Mouse (Mus musculus): ENCODE measurements at regions not wholly inside any gene's neighbourhood (a gene's known extent, or its start where the extent isn't known, plus 50 kb on each side); places are given as distances from the start of the nearest gene placed in this dataset.

DNA sequence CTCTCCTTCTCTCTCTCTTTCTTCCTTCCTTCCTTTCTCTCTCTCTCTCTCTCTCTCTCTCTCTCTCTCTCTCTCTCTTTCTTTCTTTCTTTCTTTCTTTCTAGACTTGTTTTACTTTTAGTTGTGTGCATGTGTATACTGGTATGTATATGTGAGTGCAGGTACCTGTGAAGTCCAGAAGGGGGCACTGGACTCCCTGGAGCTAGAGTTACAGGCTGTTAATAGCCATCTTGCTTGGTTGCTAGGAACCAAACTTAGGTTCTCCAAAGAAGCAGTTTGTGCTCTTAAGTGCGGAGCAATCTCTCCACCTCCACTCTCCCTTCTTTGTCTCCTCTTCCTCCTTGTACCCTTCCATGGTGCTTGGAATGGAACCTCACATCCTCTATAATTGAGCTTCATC is 77.2 kb downstream of the Gm10604 start:
- CTCF ChIA-PET, result no interaction called here

DNA sequence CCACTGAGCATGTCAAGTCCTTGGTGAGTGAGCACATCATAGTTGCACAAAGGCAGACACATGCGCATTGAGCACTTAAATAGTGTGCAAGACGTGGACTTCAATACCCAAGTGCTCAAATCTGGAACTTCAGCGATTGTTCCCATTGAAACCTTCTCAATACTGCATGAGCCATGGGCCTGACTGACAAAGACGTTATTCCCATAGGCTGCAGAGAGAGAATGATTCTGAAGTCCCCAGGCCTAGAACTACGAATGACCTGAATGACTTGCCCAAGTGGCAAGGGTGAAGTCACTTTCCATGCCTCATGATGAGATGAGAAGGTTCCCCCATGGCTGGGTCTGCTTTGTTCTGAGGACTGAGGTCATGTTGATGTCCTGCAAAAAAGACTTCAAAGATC is 77.7 kb downstream of the Gm10604 start:
- CTCF ChIA-PET, result no interaction called here

DNA sequence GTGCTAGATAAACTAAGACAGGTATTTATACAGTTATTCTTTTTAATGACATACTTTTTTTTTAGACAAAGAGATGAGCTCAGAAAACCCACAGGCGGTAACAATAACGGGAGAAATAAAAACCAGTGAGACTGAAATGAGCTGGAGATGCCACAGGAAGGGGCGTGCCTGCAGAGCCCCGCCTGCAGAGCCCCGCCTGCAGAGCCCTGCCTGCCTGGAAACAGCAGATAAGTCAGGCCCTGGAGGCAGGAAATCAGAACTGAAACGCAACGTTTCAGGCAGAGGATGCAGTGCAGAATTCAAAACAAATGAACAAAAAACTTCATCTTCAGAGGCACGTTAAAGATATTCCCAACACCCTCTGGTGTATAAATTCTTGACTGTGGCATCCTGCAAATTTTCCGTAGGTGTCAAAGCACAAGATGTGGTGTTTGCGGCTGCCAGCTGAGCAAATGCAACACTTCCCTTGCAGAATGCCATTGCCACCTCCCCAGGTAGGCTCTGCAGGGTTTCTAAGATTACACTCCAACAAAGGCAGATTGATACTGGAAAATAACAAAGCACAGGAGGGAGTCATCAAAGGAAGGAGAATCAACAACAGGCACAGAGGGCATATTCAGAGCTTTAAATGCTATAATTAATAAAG is 81.0 kb downstream of the Gm10604 start:
- CTCF ChIA-PET, result no interaction called here

DNA sequence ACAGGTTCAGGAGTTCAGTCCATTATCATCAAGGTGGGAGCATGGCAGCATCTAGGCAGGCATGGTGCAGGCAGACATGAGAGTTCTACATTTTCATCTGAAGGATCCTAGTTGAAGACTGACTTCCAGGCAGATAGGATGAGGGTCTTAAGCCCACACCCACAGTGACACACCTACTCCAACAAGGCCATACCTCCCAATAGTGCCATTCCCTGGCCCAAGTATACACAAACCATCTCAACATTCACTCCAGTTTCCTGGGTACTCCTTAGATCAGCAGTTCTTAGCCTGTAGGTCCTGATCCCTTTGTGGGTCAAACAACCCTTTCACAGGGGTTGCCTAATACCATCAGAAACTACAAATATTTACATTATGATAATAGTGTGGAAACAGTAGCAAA is 83.8 kb downstream of the Gm10604 start:
- CTCF ChIA-PET, result no interaction called here

DNA sequence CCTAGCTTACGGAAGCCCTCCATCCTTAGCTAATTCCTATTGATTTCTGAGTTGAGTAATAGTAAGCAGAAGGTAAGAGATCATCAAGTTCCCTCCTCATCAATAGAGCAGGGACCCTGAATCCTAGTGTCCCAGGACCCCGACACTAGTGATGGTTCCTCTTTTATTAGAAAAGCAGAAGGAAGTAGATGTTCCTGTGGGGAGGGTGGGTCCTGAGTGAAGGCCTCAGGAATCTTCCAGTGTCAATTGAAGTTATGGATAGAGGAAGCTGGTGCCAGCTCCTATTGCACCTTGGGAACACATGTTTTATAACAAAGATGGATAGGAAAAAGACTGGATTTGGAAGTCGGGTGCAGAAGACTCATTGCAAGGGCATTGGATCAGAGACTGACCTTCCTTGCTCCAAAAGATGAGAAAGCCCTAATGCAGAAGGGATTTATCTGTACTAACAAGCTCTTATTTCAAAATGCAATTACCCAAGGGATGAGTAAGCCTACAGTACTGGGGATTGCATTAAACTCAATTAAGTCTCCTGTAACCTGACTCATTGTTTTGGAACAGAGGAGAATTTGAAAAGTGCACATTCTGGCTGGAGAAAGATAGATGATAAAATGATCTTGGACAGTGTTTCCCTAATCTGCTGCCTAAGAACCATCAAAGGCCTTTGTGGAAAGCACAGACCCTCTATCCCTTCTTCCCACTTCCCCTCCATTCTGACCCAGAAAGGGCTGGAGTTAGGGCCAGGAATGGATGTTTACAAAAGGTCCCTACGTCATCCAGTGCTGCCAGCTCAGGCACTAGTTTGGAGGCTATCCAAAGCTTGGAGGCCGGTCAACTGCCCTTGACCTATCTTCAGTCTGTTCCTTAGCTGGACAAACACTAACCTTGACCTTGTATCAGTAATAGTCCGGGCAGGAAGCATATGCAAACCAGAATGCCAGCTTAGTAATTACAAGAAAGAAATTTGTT is 84.9 kb downstream of the Gm10604 start:
- CTCF ChIA-PET, result no interaction called here

DNA sequence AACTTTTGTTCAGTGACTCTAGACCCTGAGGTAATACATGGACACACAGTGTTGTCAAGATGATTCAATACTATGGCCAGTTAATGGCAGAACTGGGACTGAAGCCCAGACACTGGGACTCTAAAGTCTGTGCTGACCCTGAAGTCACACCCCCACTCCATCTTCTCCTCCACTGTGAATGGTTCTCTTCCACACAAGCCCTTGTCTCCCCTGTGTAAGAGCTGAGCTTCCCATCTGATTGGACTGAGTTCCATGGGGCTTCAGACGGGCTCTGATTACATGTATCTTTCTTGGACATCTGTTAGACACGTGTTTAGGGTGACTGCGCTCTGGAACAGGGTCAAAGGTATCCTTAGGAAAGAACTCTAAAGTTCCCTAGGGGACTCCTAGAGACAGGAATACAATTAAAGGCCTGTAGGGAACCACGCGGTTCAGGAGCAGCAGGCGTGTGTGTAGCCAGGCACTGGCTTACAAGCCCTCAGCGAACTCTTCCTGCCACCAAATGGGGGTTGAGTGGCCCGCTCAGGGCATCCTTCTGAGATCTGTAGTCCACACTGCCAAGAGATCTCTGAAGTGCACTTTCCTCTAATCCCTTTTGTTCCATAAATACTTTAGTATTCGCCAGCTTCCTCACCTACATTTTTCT is 87.4 kb downstream of the Gm10604 start:
- CTCF ChIA-PET, result interaction anchor here (0.5 kb wide), 1 partner anchor 1820 kb away, joined by 3 read pairs; no protein-coding TSS in a partner anchor

DNA sequence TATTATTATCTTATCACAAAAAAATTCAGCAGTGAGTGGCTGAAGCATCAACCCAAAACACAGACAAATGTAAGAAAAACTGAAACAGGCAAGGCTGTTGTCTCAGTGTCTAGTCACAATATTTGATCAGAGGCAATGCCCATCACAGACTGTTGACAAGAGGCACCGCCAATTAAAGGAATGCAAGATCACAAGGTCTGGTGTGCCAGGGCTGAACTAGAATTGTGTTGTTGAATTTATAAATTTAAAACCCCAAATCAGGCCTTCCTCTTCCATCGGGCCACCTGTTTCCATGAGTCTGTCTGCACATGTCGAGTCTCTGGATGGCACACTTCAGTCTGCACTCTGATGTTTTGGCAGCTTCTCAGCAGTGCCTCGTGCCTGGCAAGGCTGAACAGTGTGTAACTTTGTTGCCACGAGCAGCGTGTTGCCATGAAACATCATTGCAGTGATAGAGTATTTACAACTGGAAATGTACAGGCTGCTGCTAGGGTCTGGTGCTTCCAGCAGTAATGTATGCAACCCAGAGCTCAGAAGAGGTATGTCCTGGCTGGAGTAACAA is 91.9 kb downstream of the Gm10604 start:
- CTCF ChIA-PET, result no interaction called here

DNA sequence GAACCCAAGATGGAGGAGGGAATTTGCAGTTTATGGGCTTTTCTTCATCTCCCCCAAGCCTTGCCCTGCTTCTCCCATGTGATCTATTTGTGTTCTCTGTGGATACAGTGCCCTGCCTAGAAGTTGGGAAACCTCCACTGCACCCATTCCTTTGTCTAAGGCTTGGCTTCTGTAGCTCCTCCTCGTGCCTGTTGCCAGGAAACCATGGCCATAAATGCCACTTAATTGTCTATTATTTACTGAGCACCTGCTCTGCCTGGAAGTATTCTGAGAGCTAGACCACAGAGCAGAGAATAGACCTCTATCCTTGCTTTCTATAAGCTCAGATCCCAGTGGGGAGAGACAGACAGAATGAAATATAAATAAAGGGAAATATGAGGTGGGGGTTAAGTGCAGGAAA is 93.7 kb downstream of the Gm10604 start:
- CTCF ChIA-PET, result no interaction called here

DNA sequence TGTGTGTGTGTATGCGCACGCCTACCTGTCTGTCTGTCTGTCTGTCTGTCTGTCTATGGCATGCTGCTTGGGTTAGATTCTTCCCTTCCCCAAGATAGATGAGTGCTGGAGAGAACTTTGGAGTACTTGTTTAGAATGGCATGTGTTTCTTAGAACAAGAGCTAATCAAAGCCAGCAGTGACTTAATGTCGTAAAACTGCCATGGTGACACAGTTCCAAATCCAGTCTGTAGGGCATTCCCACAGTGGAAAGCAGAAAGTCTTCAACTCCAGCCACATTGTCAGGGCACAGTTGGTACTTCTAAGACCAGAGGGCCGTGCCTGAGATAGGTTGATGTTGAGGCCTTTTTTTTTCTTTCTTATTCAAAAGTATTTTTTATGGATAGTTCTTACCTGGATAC is 95.6 kb downstream of the Gm10604 start:
- CTCF ChIA-PET, result no interaction called here

DNA sequence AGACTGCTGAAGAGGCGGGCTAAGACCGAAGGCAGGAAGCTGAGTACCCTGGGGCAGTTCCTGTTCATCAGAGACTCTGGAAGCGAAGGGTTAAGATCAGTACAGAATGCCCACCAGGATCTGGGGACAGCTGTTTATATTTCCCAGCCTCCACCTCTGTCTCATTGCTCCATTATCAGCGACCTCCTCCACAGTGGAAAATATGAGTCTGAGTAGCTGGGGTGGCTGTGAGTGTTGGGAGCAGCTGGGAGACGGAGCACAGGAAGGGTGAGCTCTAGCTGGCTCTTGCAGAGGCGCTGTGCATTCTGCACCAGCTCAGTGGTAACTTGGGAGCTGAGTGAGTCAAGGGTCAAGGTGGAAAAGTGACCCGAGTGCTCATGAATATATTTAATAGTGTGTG is 96.2 kb downstream of the Gm10604 start:
- CTCF ChIA-PET, result interaction anchor here (0.6 kb wide), 1 partner anchor 211 kb away, joined by 3 read pairs; no protein-coding TSS in a partner anchor

DNA sequence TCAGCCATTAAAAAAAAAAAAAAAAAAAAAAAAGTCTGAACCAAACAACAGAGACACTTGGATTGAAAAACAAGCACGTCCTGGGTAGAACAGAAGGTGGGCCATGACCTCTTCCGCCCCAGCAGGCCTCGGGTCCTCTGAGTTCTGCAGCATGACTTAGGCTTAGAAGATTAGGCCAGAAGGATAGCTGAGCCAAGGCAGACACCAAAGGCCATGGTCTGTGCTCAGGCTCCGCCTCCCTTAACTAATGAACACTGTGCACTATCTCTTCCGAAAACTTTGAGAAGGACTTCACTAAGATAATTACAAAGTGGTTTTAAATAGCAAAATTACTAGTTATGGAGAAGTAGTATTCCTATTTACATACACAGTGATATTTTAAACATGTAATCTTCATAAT is 97.8 kb downstream of the Gm10604 start:
- CTCF ChIA-PET, result no interaction called here

DNA sequence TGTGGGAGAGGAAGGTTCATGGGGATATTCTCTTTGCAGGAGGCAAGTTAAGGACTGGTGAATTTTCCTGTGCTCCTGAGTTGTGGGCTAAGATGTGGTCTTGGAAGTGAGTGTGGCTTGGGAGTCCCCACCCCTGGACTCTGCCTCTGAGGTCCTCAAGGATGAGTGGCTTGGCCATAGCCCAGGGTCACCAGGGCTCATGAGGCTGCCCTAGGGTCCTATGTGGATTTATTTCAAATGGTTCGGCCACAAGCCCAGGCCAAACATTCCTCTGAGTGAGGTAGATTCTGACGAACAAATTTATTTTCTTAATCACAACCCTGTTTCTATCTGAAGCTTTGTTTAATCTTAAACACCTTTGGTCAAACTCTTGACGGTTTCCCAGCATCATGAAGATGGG is 98.4 kb downstream of the Gm10604 start:
- CTCF ChIA-PET, result interaction anchor here (0.8 kb wide), 1 partner anchor 120 kb away, joined by 3 read pairs; no protein-coding TSS in a partner anchor

DNA sequence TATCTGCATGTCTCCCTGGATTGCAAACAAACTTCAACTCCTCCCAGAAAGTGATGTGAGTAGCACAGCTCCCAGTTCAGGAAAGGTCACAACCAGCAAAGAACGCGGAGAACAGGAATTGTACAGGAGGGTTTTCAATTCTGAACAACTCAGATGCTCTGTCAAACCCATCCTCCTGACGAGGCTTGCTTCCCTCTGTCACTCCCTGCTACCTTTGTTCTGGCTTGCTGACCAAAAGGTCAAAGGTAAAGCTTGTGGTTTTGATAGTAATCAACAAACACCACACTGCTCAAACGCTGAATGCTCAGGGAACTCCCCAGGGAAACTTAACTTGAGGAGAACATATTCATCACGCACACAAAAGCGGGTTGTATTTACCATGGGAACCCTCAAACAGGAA is 102.4 kb downstream of the Gm10604 start:
- CTCF ChIA-PET, result interaction anchor here (0.5 kb wide), 1 partner anchor 274 kb away, joined by 3 read pairs; no protein-coding TSS in a partner anchor

DNA sequence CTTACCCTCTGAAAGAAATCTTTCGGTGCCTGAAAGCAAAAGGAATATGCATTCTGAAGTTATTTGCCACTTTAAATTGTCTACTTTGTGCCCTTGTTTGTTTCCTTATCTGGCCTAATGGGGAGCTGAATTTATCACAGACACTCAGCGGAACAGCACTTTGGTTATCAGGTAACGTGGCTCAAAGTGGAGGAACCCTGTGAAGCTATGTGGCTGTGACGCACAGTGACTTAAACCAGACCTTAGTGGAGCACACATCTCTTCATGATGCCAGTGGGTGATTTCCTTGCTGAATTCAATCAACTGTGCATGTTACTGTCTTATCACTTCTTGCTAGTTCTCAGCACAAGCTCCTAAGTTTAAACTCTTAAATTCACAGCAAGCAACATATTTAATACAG is 103.1 kb downstream of the Gm10604 start:
- CTCF ChIA-PET, result interaction anchor here (0.5 kb wide), 1 partner anchor 274 kb away, joined by 3 read pairs; no protein-coding TSS in a partner anchor

DNA sequence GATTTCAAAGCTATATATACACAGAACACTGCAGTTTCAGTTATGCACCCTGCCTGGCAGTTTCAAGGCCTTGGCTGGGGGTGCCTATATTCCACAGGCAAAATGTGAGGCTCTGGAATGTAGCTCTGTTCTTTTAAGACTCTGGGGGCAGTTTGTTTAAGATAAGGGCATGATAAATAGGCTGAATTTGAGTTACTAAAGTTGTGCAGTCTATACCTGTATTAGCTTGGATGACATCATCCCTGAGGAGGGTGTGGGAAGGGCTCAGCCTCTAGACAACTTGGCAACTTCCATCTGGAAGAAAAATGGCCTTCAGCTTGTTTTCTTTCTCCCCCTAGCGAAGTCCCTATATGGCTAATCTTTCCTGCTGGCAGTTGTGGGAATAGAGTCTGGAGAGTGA is 105.1 kb downstream of the Gm10604 start:
- CTCF ChIA-PET, result no interaction called here

DNA sequence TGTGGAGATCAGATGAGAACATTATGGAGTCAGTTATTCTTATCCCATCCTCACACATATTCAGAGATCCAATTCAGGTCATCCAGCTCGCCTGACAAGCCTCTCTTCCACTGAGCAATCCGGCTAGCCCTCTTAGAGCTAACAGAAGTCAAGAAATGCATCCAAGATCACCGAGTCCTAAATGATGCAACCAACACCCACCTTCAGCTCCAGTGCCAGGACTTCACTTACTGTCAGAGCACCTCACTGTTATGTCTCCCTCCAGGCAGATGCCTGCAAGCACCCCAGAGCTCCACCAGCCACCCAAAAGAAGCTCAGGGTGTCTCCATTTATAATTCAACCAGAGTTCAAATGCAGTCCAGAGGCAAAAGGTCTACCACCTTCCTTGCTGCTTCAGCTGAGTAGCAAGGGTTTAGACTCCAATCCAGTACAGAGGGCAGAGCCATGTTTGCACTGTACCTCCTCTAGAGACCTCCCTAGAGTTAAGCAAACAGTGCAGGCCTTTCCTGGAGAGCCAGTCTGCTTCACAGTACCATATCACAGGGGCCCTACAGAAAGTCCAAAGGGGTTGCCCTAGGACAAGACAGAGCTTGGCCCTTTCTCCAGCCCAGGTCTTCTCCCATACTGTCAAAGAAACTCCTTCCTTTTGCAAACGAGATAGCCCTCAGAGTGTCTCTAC is 106.3 kb downstream of the Gm10604 start:
- CTCF ChIA-PET, result no interaction called here

DNA sequence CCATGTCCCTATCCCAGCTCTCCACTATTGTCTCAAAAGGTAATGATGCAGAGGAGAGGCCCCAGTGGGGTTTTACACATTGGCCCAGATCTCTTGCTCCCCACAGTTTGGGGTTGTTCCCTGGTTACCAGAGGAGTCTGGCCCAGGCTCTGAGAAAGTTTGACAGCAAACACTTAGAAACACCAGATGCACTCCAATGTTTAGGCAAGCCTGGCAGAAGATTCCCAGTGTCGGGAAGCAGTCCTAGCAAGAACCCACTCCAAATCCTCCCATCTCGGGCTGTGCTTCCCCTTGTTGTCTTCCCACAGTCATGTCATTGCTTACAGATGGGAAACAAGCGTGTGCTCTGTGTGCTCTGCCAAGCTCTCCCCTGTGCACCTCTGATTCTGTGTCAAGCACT is 109.0 kb downstream of the Gm10604 start:
- CTCF ChIA-PET, result no interaction called here

DNA sequence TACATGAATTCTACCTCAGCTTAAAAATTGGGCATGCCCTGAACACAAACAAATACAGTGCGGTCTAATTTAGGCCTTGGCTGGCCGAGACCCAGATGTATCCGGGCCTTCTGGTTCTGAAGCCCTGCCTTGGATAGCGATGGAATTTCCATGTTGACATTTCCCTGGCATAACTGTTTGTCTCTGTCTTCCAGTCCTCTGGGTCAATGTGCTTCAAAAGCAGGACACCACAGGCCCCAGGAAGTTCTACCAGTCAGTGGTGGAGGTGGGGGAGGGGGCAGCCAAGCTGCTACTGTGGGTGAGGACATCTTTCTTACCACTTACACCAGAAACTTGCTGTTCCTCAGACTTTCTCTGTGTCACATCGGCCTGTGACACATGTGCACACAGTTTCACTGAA is 111.3 kb downstream of the Gm10604 start:
- CTCF ChIA-PET, result no interaction called here

DNA sequence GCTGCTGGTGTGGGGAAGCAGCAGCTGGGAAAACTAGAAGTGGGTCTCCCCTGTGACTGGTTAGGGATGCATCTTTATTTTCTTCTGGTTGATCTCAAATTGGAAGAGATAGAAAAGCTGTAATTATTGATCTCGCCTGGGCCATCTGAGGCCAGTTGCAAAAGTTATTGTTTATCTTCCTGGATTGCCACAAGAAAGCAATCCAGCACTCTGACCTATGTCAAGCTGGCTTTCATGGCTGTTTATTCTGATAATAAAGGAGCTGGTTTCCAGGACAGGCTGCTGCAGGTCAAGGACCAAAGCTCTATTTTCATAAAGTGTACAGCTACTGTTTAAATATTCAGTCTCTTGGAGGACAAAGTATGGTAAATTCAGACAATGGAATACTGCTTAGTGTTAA is 112.5 kb downstream of the Gm10604 start:
- CTCF ChIA-PET, result no interaction called here

Measured in spleen, embryonic (tissue).